Mouse (Mus musculus) testis, adult 10 weeks (tissue): Measurements from ENCODE around the gene Fam180a. TPM values are rescaled to one million over a fixed set of nuclear protein-coding genes. Genes with fewer than 3 reads are reported as not detected.

Experiments
- polyA plus RNA-seq: library from polyadenylated mRNA; stranded (reverse); fragments of 350-450 nt; fragmentation: Illumina TruSeq; extraction: RNeasy Lipid Tissue Mini Kit (QIAGEN cat#74804); gene quantifications from one replicate; pipeline ENCODE4 v1.2.3, GENCODE M21; 2014; ENCODE audit warnings: low read depth, low replicate concordance

Fam180a gene
- polyA plus RNA-seq, result 1.2 TPM

GRCm38 (mm10) chr6:35326111-35326515 is at the start of gene Fam180a:
Gene Fam180a (minus strand): TSS chr6:35326141.

GRCm38 (mm10) chr6:35308037-35308436 is 17.9 kb downstream of the Fam180a start, which contains the start of gene Slc13a4:
Gene Slc13a4 (minus strand): TSS chr6:35308131.

Other genes starting within 250 kb of the Fam180a start
- gene Cnot4, start 192.4 kb downstream of the Fam180a start, polyA plus RNA-seq, result 137 TPM
- 259 TPM for gene Nup205, start 148.7 kb downstream of the Fam180a start, polyA plus RNA-seq
- gene Slc13a4, start 18.0 kb downstream of the Fam180a start, polyA plus RNA-seq, result 1.7 TPM
- gene Mtpn, start 213.7 kb upstream of the Fam180a start, polyA plus RNA-seq, result 115 TPM